Mouse (Mus musculus) frontal cortex, postnatal 25 days (tissue): Measurements from ENCODE around the gene Pigt.

Source experiments
- DNase-seq, 2 experiments: peaks; one replicate each; pipeline ENCODE4 v3.0.0; 2022; ENCODE audit warnings: low spot score in 2 of 2

Gene Pigt

DNA sequence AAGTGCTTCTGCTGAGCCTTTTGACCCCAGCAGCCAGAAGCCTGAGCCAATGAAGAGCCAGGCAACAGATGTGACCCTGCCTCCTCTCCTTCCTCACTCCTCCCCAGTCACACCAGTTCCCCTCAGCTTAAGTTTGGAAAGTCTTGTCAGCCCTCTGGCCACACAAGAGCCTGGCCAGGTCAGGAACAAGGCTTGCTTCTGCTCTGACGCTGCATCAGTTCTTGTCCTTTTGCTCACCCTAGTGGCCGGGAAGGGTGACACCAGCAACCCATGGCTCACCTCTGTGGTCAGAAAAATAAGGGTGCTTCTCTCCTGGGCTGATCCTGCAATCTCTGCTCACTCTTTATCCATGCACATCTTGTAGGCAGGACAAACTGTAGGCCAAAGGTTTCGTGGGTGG, 23.5 kb downstream of the Pigt start:
- no peak for DNase-seq

DNA sequence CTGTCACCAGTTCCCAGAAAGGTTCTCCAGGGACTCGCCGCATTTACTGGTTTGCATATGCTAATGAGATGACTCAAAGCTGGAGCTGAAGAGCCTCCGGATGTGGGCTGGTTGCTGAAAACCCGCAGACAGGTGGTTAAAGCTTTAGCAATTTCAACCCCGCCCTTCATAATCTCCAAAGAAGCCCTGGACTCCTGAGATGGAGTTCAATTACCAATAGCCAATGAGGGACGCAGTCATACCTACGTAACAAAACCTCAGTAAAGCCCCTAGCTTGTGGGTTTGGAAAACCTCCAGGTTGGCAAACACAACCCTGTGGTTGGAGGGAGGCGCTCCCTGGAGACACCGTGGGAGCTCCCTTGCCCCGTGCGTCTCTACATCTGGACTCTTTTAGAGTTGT, 24.5 kb downstream of the Pigt start:
- no peak for DNase-seq

DNA sequence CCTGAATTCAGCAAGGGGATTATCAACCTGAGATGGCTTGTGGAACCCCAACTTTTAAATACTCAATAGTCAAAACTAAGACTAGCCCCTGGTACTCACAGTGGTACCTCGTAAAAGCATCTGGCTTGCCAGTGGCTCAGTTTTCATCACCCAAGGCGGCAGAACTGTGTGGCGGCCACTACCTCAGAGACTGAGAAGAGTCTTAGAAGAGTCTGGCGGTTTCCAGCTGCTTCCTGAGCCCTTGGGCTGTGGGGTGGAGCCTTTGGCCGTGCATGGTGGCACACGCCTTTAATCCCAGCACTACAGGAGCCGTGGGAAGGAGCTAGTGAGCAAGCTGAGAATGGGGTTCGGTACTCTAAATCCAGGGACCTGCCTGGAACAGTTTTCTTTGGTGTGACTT, 25.0 kb downstream of the Pigt start:
- no peak for DNase-seq

DNA sequence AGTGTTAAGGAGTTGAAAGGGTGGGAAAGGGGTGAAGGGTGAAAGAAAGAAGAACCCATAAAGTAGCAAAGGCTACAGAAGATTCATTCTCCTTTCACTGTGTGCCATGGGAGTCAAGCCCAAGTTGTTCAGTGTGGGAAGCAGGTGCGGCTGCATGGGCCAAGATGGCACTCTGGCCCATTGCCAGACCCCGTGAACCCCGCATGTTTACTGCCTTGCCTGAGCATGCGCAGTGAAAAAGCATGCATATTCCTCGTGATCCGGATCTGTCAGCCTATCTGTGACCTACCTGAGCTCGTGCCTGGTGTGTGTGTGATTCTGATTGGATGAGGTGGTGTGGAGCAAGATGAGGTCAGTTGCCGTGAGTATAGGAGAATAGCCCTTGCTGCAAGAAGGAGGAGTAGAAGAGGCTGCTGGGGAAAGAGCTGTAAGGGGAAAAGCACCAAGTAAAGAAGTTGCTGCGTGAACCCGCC, 26.0 kb downstream of the Pigt start:
- no peak for DNase-seq

DNA sequence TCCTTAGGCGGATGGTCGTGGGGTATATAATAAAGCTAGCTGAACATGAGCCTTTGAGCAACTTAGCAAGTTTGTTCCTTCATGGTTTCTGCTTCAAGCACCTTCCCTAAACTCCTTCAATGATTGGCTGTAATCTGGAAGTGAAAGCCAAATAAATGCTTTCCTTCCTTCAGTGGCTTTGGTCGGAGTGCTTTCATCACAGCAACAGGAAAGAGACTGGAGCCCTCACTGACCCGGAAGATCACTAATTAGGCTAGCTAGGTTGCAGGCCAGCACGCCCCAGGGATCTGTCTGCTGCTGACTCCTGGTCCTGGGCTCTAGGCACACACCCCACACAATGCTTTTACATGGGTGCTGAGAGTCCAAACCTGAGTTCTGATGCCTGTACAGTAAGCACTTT, 31.2 kb downstream of the Pigt start:
- no peak for DNase-seq

DNA sequence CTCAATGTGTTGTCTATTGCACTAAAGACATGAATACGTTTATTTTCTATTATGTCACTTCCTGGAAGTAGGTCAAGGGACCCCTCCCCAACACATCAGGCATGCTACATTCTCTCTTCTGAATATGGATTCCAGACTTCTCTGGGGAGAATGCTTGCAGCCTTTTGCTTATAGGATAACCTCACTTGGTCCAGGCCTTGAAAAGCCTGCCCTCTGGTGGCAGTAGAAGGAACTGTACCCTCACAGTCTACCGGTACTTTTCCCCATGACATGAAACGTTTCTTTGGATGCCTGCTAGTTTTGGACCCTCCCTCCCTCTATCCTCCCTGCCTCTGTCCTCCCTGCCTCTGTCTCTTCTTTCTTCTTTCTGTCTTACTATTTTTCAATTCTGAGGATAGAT, 33.8 kb downstream of the Pigt start:
- peak; percentile 66 to 75 for DNase-seq

DNA sequence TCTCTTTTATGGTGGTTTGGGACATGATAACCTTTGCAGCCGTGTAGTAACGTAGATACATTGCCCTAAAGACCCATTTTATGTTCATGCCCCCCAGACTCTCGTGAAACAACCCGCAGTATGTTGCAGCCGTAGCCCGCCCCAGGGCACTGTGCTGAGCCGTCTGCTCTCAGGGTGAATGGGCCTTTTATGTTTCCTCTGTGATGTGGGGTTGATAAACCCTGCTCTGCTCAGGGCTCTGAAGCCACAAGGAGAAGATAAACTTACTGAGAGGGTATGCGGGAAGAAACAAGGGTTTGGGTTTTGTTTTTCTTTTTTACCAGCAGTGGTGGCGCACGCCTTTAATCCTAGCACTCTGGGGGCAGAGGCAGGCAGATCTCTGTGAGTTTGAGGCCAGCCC, 37.0 kb downstream of the Pigt start:
- DNase-seq = no peak

DNA sequence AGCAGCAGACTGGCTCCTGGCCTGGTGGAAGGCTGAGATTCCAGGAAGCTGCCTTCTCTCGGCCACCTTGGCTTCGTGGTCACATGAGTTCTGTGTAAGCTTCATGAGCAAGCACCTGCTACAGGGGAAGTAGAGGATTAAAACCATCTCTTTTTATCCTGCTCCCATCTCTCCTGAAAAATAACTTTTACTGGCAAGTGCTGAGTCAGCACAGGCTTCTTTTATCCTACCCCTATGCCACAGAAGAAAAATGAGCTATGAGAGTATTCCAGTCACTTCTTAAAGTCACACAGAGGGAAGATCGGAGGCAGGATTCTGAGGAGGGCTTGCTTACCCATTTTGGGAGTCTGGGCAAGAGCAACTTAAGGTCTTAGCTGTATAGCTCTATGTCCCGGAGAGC, 39.7 kb downstream of the Pigt start:
- no peak for DNase-seq

DNA sequence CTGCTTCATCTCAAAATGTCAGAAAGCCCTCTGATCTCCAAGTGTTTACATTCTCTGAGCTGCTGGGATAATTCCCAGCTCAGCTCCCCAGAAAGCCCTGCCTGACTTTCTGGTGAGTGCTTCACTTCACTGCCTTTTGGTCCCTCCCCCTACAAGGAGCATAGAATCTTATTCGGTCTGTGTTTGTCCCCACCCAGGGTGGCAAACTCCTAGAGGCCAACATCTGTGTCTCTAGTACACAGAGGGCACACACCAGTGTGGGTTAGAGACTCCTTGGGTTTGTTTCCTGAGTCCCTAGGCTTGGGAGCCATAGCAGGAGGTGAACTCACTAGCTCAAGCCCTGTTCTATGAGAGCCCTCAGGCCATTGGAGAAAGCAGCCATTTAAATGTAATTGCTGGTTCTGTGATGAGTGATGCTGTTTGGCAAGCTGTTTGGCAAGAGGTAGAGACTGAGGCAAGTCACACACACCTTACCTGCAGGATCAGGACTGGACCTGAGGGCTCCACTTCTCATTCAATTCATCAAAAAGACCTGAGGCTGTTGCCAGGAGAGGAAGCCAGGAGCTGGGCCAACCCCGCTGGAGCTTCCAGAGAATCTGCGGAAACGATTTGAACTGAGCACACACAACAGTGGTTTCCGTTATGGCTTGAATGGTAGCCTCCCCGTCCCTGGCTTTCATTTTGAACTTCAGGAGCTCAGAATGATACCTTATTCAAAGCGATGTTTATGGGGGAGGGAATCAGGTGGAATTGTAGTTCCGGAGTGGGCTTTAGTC, 43.5 kb downstream of the Pigt start:
- no peak for DNase-seq

DNA sequence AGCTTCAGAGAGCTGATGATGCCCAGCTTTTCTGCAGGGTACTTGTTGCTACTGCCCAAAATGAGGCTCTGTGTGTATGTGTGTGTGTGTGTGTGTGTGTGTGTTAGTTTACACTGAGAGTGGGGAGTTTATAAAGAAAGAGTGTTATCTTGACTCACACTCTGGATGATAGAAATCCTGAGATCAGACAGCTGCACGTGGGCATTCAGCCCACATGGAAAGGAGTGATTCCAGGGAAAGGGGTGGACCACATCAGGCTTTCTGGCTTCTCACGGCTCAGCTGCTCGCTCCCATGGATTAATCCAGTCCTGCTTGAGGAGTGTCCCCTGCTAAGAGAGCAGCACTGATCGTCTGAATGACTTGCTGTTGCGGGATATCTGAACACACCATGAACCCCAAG, 44.8 kb downstream of the Pigt start:
- peak in 1 of 2 experiments; percentile 38 for DNase-seq

DNA sequence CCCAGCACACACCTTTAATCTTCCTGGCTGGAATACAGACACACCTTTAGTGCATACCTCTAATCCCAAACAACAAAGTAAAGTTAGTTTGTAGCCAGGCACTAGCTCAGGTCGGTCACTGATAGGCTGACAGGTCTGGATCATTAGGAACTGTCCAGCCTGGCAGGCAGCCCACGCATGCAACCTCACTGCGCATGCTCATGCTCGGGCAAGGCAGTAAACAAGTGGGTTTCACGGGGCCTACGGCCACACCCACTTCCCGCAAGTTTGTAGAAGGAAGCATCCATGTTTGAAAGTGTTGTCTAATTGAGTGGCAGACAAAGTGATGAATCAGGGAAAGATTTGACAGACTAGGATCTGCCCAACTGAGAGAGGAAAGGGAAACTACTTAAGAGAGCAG, 45.3 kb downstream of the Pigt start:
- DNase-seq = no peak

DNA sequence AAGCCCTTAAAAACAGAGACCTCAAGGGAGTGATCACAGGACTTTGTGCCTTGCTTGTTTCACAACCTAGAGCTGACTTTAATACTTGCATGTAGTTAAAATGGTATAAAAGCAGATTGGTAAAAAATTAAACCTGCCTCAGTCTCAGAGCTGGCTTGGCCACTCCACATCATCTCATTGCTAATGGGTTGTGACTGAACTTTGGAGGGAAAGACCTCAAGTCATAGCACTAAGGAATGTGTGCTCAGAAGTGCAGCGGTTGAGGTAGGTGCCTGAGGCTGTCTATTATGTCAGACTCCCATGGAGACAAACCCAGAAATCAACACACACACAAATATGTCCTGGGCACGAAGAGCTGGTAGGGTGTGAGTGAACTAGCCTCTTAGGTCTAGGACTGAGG, 46.4 kb downstream of the Pigt start:
- no peak for DNase-seq

DNA sequence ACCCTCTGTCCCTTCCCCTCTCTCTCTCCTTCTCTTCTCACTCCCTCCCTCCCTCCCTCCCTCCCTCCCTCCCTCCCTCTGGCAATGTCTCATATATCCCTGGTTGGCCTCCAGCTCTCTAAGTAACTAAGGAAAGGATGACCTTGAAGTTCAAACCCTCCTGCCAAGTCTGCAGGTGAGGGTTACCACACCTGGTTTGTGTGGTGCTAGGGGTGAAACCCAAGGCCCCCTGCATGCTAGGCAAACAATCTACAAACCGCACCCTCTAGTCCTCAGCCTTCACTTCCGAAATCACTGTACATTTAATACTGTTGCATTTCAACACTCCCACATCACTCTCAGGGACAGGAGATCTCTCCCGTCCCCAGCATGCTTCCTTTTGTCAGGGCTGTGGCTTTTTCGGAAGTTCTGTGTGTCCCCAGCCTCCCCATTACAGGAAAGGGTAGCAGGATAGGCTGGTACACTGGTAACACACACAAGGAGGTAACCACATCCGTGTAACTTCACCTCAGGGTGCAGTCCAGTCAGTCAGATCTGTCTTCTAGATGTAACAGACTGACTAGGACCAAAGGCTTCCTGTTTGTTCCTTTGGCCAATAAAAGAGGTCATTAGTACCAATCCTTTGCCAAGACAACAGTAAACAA, 47.3 kb downstream of the Pigt start:
- no peak for DNase-seq

DNA sequence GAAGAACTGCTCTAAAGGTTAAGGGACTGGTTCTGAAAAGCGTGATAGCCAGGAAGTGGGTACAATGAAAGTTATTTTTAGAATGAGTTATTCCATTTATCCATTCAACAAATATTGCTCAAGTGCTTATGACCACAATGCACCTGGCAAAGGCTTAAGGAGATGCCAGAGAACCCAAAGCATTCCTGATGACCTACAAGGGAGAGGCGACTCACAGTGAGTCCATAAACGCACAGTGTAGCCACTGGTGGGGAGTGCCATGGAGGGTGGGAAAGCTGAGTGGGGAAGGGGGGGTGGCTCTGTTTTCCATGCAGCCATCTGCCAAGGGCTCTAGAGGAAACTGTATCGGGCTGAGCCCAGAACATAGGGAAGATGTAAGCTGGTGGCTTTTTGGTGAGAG, 52.0 kb downstream of the Pigt start:
- no peak for DNase-seq

DNA sequence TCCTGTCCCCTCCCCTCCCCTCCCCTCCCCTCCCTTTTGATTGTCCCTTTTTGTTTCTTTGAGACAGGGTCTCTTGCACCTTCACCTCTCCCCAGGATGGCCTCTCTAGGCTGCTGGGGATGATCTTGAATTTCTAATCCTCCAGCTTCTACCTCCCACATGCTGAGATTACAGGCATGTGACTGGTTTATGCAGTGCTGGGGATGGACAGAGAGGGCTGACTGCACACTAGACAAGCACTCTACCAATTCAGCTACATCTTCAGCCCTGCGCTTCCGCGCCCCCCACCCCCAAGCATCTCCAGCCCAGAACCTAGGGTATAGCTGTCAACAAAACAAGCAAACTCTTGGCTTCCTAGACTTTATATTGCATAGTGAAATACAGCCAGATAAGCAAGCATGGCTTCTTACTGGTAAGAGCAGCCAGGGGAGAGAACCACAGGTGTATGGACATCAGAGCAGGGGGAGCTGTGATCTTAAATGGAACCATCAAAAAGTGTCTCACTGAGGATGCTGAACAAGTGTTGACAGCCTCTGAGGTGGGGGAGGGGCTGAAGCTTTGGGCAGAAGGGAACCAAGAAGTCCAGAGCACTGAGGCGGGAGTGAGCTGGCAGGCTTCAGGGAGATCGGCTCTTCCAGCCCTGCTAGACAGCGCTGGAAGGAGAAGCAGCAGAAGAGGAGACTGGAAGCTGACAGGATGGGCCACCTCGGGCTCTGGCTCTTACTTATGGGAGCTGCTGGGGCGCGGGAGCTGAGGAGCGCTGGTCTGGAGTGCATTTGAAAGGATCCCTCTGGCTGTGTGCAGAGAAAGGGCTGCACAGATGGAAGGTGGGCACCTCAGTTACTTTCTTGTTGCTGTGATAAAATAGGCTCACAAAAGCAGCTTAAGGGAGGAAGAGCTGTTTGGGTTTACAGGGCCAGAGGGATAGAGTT, 52.9 kb downstream of the Pigt start:
- DNase-seq = peak in 1 of 2 experiments; percentile 20

DNA sequence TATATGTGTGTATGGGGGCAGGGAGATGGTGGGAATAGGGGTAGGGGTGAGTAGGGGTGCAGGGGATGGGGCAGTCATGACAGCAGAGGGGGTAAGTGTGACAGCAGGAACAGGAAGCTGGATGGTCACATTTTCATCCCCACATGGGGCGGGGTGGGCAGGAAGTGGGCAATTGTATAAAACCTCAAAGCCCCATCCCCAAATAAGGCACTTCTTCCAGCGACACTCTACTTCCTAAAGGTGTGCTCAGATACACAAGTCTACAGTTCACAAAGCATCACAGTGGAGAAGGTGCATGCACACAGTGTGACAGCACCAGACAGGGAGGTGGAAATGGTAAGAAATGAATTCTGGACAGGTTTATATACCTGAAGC, 53.6 kb downstream of the Pigt start:
- no peak for DNase-seq

DNA sequence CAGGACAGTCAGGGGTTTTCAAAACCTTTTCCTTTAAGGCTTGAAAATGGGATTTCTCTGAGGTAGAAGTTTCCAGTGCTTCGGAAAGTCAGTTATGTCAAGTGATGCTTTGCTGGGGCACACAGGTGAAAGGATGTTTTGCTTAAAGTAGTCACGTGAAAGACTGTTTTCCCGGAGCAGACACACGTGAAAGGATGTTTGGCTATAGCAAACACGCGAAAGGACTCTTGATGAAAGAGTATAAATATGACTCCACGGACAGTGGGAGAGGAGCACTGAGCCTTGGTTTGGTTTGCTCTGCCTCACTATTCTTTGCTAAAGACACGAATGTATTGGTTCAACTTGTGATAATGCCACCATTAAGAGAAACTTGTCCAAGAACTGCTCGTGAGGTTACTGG, 54.2 kb downstream of the Pigt start:
- DNase-seq = no peak
